Mouse (Mus musculus) hindbrain, embryonic 15.5 days (tissue): Measurements from ENCODE around the gene Mad2l1bp. TPM values are rescaled to one million over a fixed set of nuclear protein-coding genes. Genes with fewer than 3 reads are reported as not detected.

Experiments
- ATAC-seq: fragments of 200-750 bp; cut with Nextera tagmentation; 2 replicates; pipeline ENCODE4 v1.8.0; 2017; ENCODE audit warnings: low read depth, moderate number of reproducible peaks, moderate TSS enrichment; ENCODE audit not compliant: low FRiP score
- H3K27ac ChIP-seq: fragments of 300-500 bp; sonication (generic); replicated peaks from 2 replicates; pipeline ENCODE4 v1.5.1; 2015; ENCODE audit warnings: mild to moderate bottlenecking, inconsistent platforms
- H3K27me3 ChIP-seq: fragments of 300-500 bp; sonication (generic); 2 replicates; pipeline ENCODE4 v1.6.1; 2015; ENCODE audit warnings: control low read depth, inconsistent platforms
- H3K36me3 ChIP-seq: fragments of 300-500 bp; sonication (generic); 2 replicates; pipeline ENCODE4 v1.6.1; 2015; ENCODE audit warnings: control low read depth, inconsistent platforms
- H3K4me1 ChIP-seq: fragments of 300-500 bp; sonication (generic); replicated peaks from 2 replicates; pipeline ENCODE4 v1.6.1; 2015; ENCODE audit warnings: control low read depth, inconsistent platforms
- H3K4me2 ChIP-seq: fragments of 300-500 bp; sonication (generic); 2 replicates; pipeline ENCODE4 v1.6.1; 2015; ENCODE audit warnings: moderate library complexity, mild to moderate bottlenecking, inconsistent platforms
- H3K4me3 ChIP-seq: fragments of 300-500 bp; sonication (generic); 2 replicates; pipeline ENCODE4 v1.5.1; 2015; ENCODE audit warnings: mild to moderate bottlenecking, inconsistent platforms
- H3K9ac ChIP-seq: fragments of 300-500 bp; sonication (generic); 2 replicates; pipeline ENCODE4 v1.6.1; 2015; ENCODE audit warnings: inconsistent platforms
- H3K9me3 ChIP-seq: fragments of 300-500 bp; sonication (generic); 2 replicates; pipeline ENCODE4 v1.6.1; 2016; ENCODE audit warnings: control low read depth, inconsistent platforms
- WGBS: fragments of 180-500 bp; shearing (Covaris S2); methylation state at CpG from one replicate; pipeline ENCODE4 v1.1.7; 2015; 5-methylcytosine and 5-hydroxymethylcytosine counted together
- polyA plus RNA-seq: library from polyadenylated mRNA; unstranded; fragments of >200 nt; fragmentation: Nextera tagmentation; extraction: Ambion mirVana; gene quantifications from 2 replicates; pipeline ENCODE4 v1.2.1, GENCODE M21; 2015

The Mad2l1bp gene
- polyA plus RNA-seq, 1 experiment from 2014 or later: 22.9 TPM

- H3K9ac ChIP-seq: no peak overlapping the region
- peaks cover 58% of the 10 kb centered on the region for H3K36me3 ChIP-seq
- 96% methylated on average over 10 of the region's 10 CpGs for WGBS
Observed at GRCm38 (mm10) chr17:46164791-46165190, 11.4 kb upstream of the Mad2l1bp start.

GRCm38 (mm10) chr17:46164301-46164700 lies 10.9 kb upstream of the Mad2l1bp start:
- H3K27ac ChIP-seq: no peak overlapping the region
- no peaks in the 10 kb centered on the region for H3K9me3 ChIP-seq
- H3K4me3 ChIP-seq: no peak overlapping the region
- no peak for ATAC-seq
- 96% methylated on average over 8 of the region's 8 CpGs for WGBS
- H3K36me3 ChIP-seq: peaks cover 53% of the 10 kb centered on the region
- H3K4me1 ChIP-seq: peaks cover 32% of the 10 kb centered on the region
- no peak overlapping the region for H3K9ac ChIP-seq
- no peaks in the 10 kb centered on the region for H3K27me3 ChIP-seq
- H3K4me2 ChIP-seq: no peak overlapping the region

More at GRCm38 (mm10) chr17:46164791-46165190, 11.4 kb upstream of the Mad2l1bp start:
- no peaks in the 10 kb centered on the region for H3K9me3 ChIP-seq
- no peak overlapping the region for H3K4me3 ChIP-seq
- H3K4me2 ChIP-seq: no peak overlapping the region
- no peaks in the 10 kb centered on the region for H3K27me3 ChIP-seq
- no peak for ATAC-seq
- peaks cover 29% of the 10 kb centered on the region for H3K4me1 ChIP-seq
- H3K27ac ChIP-seq: no peak overlapping the region

- Histone ChIP-seq H3K9ac (no peak overlapping the region), H3K27me3 (no peaks in the 10 kb centered on the region), H3K4me3 (no peak overlapping the region), H3K36me3 (peaks cover 42% of the 10 kb centered on the region), H3K4me2 (0 out of 2 replicates have a peak overlapping the region, but pooled peaks have one; percentile 11), H3K9me3 (no peaks in the 10 kb centered on the region), H3K4me1 (peaks cover 32% of the 10 kb centered on the region), H3K27ac (no peak overlapping the region)
- ATAC-seq: no peak
- WGBS: 87% methylated on average over 9 of the region's 9 CpGs
Observed at GRCm38 (mm10) chr17:46162951-46163421, 9.6 kb upstream of the Mad2l1bp start.

- H3K36me3 ChIP-seq: peaks cover 38% of the 10 kb centered on the region
Observed at GRCm38 (mm10) chr17:46162551-46162950, 9.2 kb upstream of the Mad2l1bp start.

GRCm38 (mm10) chr17:46161710-46162109 lies 8.4 kb upstream of the Mad2l1bp start:
- no peak for ATAC-seq
- H3K27ac ChIP-seq: peak overlapping the region; percentile 76
- WGBS: 50% methylated on average over 9 of the region's 9 CpGs

More at GRCm38 (mm10) chr17:46162551-46162950, 9.2 kb upstream of the Mad2l1bp start:
- no peak overlapping the region; the same call in 1 of the 2 replicates for H3K4me3 ChIP-seq
- H3K27me3 ChIP-seq: no peaks in the 10 kb centered on the region
- no peaks in the 10 kb centered on the region for H3K9me3 ChIP-seq
- no peak overlapping the region for H3K9ac ChIP-seq
- WGBS: 96% methylated on average over 7 of the region's 7 CpGs
- peaks cover 32% of the 10 kb centered on the region for H3K4me1 ChIP-seq
- no peak overlapping the region for H3K4me2 ChIP-seq
- H3K27ac ChIP-seq: no peak overlapping the region
- ATAC-seq: no peak

GRCm38 (mm10) chr17:46161179-46161578 lies 7.8 kb upstream of the Mad2l1bp start:
- H3K4me3 ChIP-seq: peak overlapping the region; percentile 90
- H3K9ac ChIP-seq: peak overlapping the region; percentile 90
- 0% methylated on average over 19 of the region's 19 CpGs for WGBS
- peaks cover 32% of the 10 kb centered on the region for H3K4me1 ChIP-seq
- no peaks in the 10 kb centered on the region for H3K9me3 ChIP-seq
- peak overlapping the region; percentile 86 for H3K4me2 ChIP-seq
- H3K27ac ChIP-seq: peak overlapping the region; percentile 76
- peak; percentile 36 for ATAC-seq
- peaks cover 24% of the 10 kb centered on the region for H3K36me3 ChIP-seq
- no peaks in the 10 kb centered on the region for H3K27me3 ChIP-seq

More at GRCm38 (mm10) chr17:46161710-46162109, 8.4 kb upstream of the Mad2l1bp start:
- Histone ChIP-seq H3K4me2 (peak overlapping the region; percentile 86), H3K9me3 (no peaks in the 10 kb centered on the region), H3K4me3 (peak overlapping the region; percentile 90), H3K9ac (peak overlapping the region; percentile 90), H3K4me1 (peaks cover 32% of the 10 kb centered on the region), H3K27me3 (no peaks in the 10 kb centered on the region), H3K36me3 (peaks cover 29% of the 10 kb centered on the region)

GRCm38 (mm10) chr17:46160686-46161085 lies 7.3 kb upstream of the Mad2l1bp start, which contains the start of gene Gtpbp2:
Gtpbp2 (plus strand) TSS chr17:46161032.
- Histone ChIP-seq H3K27me3 (no peaks in the 10 kb centered on the region), H3K9ac (peak within 1 kb of the TSS; percentile 90), H3K36me3 (peaks cover 19% of the 10 kb centered on the region), H3K4me1 (peaks cover 32% of the 10 kb centered on the region), H3K9me3 (no peaks in the 10 kb centered on the region), H3K4me3 (peak within 1 kb of the TSS; percentile 90), H3K27ac (peak within 1 kb of the TSS; percentile 76), H3K4me2 (peak within 1 kb of the TSS; percentile 89)
- WGBS: under 1% methylated on average over 23 of the region's 23 CpGs
- peak; percentile 97 for ATAC-seq

GRCm38 (mm10) chr17:46160090-46160662 lies 6.8 kb upstream of the Mad2l1bp start:
- H3K4me3 ChIP-seq: peak overlapping the region; percentile 90
- peaks cover 32% of the 10 kb centered on the region for H3K4me1 ChIP-seq
- H3K9me3 ChIP-seq: no peaks in the 10 kb centered on the region
- no peaks in the 10 kb centered on the region for H3K27me3 ChIP-seq
- peak overlapping the region; percentile 89 for H3K4me2 ChIP-seq
- peaks cover 15% of the 10 kb centered on the region for H3K36me3 ChIP-seq
- peak overlapping the region; percentile 47 for H3K9ac ChIP-seq
- WGBS: under 1% methylated on average over 16 of the region's 16 CpGs
- H3K27ac ChIP-seq: peak overlapping the region; percentile 76
- peak; percentile 55 for ATAC-seq

- H3K4me2 ChIP-seq: no peak overlapping the region
- H3K27me3 ChIP-seq: no peaks in the 10 kb centered on the region
- no peak for ATAC-seq
- WGBS: 66% methylated on average over 2 of the region's 2 CpGs
- H3K9ac ChIP-seq: no peak overlapping the region
- no peaks in the 10 kb centered on the region for H3K9me3 ChIP-seq
- no peak overlapping the region for H3K27ac ChIP-seq
- H3K36me3 ChIP-seq: peaks cover 5% of the 10 kb centered on the region; the same call in 1 of the 2 replicates
- H3K4me1 ChIP-seq: peaks cover 32% of the 10 kb centered on the region
- H3K4me3 ChIP-seq: no peak overlapping the region
Observed at GRCm38 (mm10) chr17:46159236-46159635, 5.9 kb upstream of the Mad2l1bp start.

GRCm38 (mm10) chr17:46157131-46157530 lies 3.8 kb upstream of the Mad2l1bp start:
- Histone ChIP-seq H3K4me3 (no peak overlapping the region), H3K9ac (no peak overlapping the region), H3K4me1 (peaks cover 33% of the 10 kb centered on the region), H3K27me3 (no peaks in the 10 kb centered on the region), H3K9me3 (no peaks in the 10 kb centered on the region), H3K4me2 (no peak overlapping the region), H3K36me3 (no peaks in the 10 kb centered on the region), H3K27ac (no peak overlapping the region)
- WGBS: 87% methylated on average over 8 of the region's 8 CpGs
- no peak for ATAC-seq

GRCm38 (mm10) chr17:46156680-46157079 lies 3.3 kb upstream of the Mad2l1bp start:
- Histone ChIP-seq H3K9ac (no peak overlapping the region), H3K36me3 (no peaks in the 10 kb centered on the region), H3K27ac (no peak overlapping the region), H3K4me1 (peaks cover 29% of the 10 kb centered on the region), H3K9me3 (no peaks in the 10 kb centered on the region), H3K27me3 (no peaks in the 10 kb centered on the region), H3K4me3 (no peak overlapping the region), H3K4me2 (no peak overlapping the region)
- WGBS: 84% methylated on average over 5 of the region's 5 CpGs
- no peak for ATAC-seq

GRCm38 (mm10) chr17:46154336-46154735 lies 983 bp upstream of the Mad2l1bp start:
- 99% methylated on average over 3 of the region's 3 CpGs for WGBS
- Histone ChIP-seq H3K9me3 (no peaks in the 10 kb centered on the region), H3K36me3 (no peaks in the 10 kb centered on the region), H3K4me2 (no peak overlapping the region), H3K4me3 (no peak overlapping the region), H3K27me3 (no peaks in the 10 kb centered on the region), H3K27ac (no peak overlapping the region), H3K9ac (no peak overlapping the region), H3K4me1 (peaks cover 14% of the 10 kb centered on the region)
- no peak for ATAC-seq
